Mouse (Mus musculus) hindbrain, postnatal 0 days (tissue): ENCODE results near the gene Daam1. TPM values are rescaled to one million over a fixed set of nuclear protein-coding genes. Genes with fewer than 3 reads are reported as not detected.

Source experiments
- ATAC-seq: fragments of 200-750 bp; cut with Nextera tagmentation; 2 replicates; pipeline ENCODE4 v1.8.0; 2017; ENCODE audit warnings: mild to moderate bottlenecking, moderate TSS enrichment, moderate library complexity
- DNase-seq: peaks from one replicate; pipeline ENCODE4 v3.0.0-alpha.2; 2015; ENCODE audit warnings: low spot score
- H3K27ac ChIP-seq: fragments of 300-500 bp; sonication (generic); 2 replicates; pipeline ENCODE4 v1.5.1; 2014; ENCODE audit warnings: mild to moderate bottlenecking
- H3K27me3 ChIP-seq: fragments of 300-500 bp; sonication (generic); 2 replicates; pipeline ENCODE4 v1.6.1; 2014; ENCODE audit warnings: low read length, mixed read lengths; ENCODE audit not compliant: insufficient read depth
- H3K36me3 ChIP-seq: fragments of 300-500 bp; sonication (generic); 2 replicates; pipeline ENCODE4 v1.6.1; 2014; ENCODE audit warnings: low read length, mixed read lengths; ENCODE audit not compliant: insufficient read depth
- H3K4me1 ChIP-seq: fragments of 300-500 bp; sonication (generic); 2 replicates; pipeline ENCODE4 v1.6.1; 2014; ENCODE audit warnings: antibody characterized with exemption, low read length, mixed read lengths; ENCODE audit not compliant: insufficient read depth
- H3K4me2 ChIP-seq: fragments of 300-500 bp; sonication (generic); 2 replicates; pipeline ENCODE4 v1.6.1; 2014; ENCODE audit warnings: low read depth, mild to moderate bottlenecking, low read length, moderate library complexity, mixed read lengths
- H3K4me3 ChIP-seq: fragments of 300-500 bp; sonication (generic); 2 replicates; pipeline ENCODE4 v1.5.1; 2014; ENCODE audit warnings: low read length
- H3K9ac ChIP-seq: fragments of 300-500 bp; sonication (generic); replicated peaks from 2 replicates; pipeline ENCODE4 v1.6.1; 2014; ENCODE audit warnings: mild to moderate bottlenecking, low read length, moderate library complexity, mixed read lengths
- H3K9me3 ChIP-seq: fragments of 300-500 bp; sonication (generic); 2 replicates; pipeline ENCODE4 v1.6.1; 2016; ENCODE audit warnings: low read length, mixed read lengths
- CTCF ChIP-seq: IDR thresholded peaks from 2 replicates; pipeline ENCODE4 v1.5.1; 2016; ENCODE audit warnings: antibody characterized with exemption, control low read depth, low read depth
- WGBS: fragments of 180-500 bp; shearing (Covaris S2); extraction: QIAGEN DNeasy Blood & Tissue Kit; methylation state at CpG from one replicate; pipeline ENCODE4 v1.1.7; 2014; 5-methylcytosine and 5-hydroxymethylcytosine counted together
- polyA plus RNA-seq: library from polyadenylated mRNA; unstranded; fragments of >200 nt; fragmentation: Nextera tagmentation; extraction: Ambion mirVana; gene quantifications from 2 replicates; pipeline ENCODE4 v1.2.1, GENCODE M21; 2015
- total RNA-seq: library from RNA; depleted of rRNA; stranded (reverse); fragments of >200 nt; gene quantifications from 2 replicates; pipeline ENCODE4 v1.2.3, GENCODE M21; 2014

Daam1 gene
- total and polyA plus RNA-seq, 2 experiments from 2014 or later: 21.9 to 46.8 TPM

DNA sequence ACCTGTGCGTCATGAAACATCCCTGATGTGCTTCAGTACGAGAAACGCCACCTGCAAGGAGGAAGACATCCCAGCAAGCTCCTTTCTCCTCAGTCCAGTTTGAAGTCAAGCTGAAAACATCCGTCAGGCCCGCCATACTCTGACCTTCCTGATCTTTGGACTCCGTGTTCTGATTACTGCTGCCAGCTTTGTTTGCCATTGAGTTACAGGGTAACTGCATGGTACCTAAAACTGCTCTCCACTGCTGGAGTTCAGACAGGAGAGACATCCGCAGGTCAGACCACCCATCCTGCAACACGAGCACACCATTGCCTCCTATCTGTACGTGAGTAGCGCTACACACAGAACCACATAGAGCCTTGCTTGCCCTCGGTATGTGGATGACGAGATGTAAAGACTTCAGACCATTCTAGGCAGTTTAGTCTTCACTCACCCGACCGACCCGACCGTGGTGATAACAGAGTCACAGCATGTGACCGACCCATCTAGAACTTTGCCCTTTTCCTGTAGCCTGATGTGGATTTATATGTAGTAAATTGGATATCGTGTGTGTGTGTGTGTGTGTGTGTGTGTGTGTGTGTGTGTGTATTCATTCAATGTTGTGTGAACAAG lies 161.8 kb downstream of the Daam1 start:
- no peak for DNase-seq
- no peak for TF ChIP-seq CTCF
- Histone ChIP-seq H3K27ac (no peak overlapping the region), H3K4me2 (no peak overlapping the region), H3K27me3 (no peaks in the 10 kb centered on the region), H3K9ac (no peak overlapping the region), H3K9me3 (no peaks in the 10 kb centered on the region), H3K4me1 (no peaks in the 10 kb centered on the region), H3K36me3 (peaks cover 32% of the 10 kb centered on the region), H3K4me3 (no peak overlapping the region)
- WGBS: 93% methylated on average over 18 of the region's 18 CpGs
- ATAC-seq: no peak

DNA sequence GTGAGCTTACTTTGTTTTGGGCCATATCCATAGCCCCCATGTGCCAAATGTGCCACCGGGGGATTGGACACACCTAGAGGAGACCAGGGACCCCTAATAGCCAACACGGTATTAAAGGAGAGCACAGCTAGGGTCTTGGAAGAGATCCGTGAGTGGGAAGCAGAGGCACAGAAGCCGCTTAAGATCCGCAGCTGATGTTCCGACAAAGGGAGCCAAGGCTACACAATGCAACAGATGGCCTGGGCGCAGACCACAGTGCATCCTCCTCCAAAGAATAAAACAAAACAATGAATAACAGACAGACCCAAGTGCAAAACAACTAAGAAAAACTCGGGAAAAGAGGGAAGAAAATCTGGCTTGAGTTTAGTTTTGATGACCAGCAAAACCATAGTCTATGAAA lies 165.0 kb downstream of the Daam1 start:
- ATAC-seq: no peak
- H3K9me3 ChIP-seq: no peaks in the 10 kb centered on the region
- WGBS: 35% methylated on average over 8 of the region's 8 CpGs

GRCm38 (mm10) chr12:71996920-71997319 lies 166.0 kb downstream of the Daam1 start:
- ATAC-seq (no peak), DNase-seq (no peak)
- Histone ChIP-seq H3K9me3 (no peaks in the 10 kb centered on the region), H3K27ac (no peak overlapping the region), H3K4me2 (no peak overlapping the region), H3K27me3 (no peaks in the 10 kb centered on the region), H3K9ac (no peak overlapping the region), H3K4me3 (no peak overlapping the region), H3K4me1 (no peaks in the 10 kb centered on the region), H3K36me3 (peaks cover 6% of the 10 kb centered on the region)
- TF ChIP-seq CTCF: no peak
- WGBS: 85% methylated on average over 2 of the region's 2 CpGs

More for the DNA sequence above, 165.0 kb downstream of the Daam1 start:
- TF ChIP-seq CTCF: no peak
- peak; percentile 38 for DNase-seq
- Histone ChIP-seq H3K4me1 (no peaks in the 10 kb centered on the region), H3K9ac (no peak overlapping the region), H3K4me2 (no peak overlapping the region), H3K36me3 (peaks cover 7% of the 10 kb centered on the region), H3K27me3 (no peaks in the 10 kb centered on the region), H3K27ac (no peak overlapping the region), H3K4me3 (no peak overlapping the region)

DNA sequence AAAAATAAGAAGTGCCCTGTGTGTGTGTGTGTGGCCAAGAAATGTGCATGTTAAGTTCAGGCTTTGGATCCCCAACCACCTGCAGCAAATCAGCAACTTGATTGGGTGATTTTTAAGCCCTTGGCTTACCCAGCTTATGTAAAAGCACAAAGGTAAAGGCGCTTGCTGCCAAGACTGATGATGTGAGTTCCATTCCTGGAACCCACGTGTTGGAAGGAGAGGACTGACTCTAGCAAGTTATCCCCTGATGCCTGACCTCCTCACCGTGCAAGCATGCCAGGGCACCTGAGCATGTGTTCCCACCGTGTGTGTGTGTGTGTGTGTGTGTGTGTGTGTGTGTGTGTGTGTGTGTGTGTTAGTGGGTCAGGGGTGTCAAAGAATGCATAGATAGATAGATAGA lies 166.5 kb downstream of the Daam1 start:
- no peaks in the 10 kb centered on the region for H3K27me3 ChIP-seq
- TF ChIP-seq CTCF: no peak
- WGBS: 67% methylated on average over 4 of the region's 4 CpGs

GRCm38 (mm10) chr12:71998653-71999052 lies 167.8 kb downstream of the Daam1 start:
- H3K4me2 ChIP-seq: no peak overlapping the region
- ATAC-seq: no peak
- H3K27ac ChIP-seq: no peak overlapping the region
- 67% methylated on average over 4 of the region's 4 CpGs for WGBS
- H3K4me1 ChIP-seq: no peaks in the 10 kb centered on the region
- no peaks in the 10 kb centered on the region; the same call in 1 of the 2 replicates for H3K36me3 ChIP-seq
- no peaks in the 10 kb centered on the region for H3K9me3 ChIP-seq
- no peak overlapping the region for H3K4me3 ChIP-seq
- H3K27me3 ChIP-seq: no peaks in the 10 kb centered on the region
- no peak for DNase-seq
- no peak overlapping the region for H3K9ac ChIP-seq
- no peak for TF ChIP-seq CTCF

More for the DNA sequence above, 166.5 kb downstream of the Daam1 start:
- Histone ChIP-seq H3K4me2 (no peak overlapping the region), H3K9ac (no peak overlapping the region), H3K4me3 (no peak overlapping the region), H3K27ac (no peak overlapping the region), H3K36me3 (peaks cover 5% of the 10 kb centered on the region), H3K4me1 (no peaks in the 10 kb centered on the region), H3K9me3 (no peaks in the 10 kb centered on the region)
- DNase-seq (no peak), ATAC-seq (no peak)

DNA sequence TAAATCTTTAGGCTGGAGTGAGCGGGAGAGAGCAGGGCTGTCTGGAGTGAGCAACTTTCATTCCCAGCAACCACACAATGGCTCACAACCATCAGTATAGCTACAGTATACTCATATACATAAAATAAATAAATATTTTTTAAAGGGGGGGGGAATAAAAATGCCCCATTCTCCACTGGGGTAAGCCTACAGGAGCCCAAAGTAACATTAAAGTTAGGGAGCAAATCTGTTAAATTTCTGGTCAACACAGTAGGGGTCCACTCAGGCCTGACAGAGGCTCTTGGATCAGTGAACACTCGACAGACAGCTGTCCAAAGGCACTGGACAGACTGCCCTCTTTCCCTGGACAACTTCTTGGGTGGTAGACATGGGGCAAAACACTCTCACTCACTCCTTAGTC lies 168.8 kb downstream of the Daam1 start:
- Histone ChIP-seq H3K4me3 (no peak overlapping the region), H3K27ac (no peak overlapping the region), H3K9ac (no peak overlapping the region), H3K4me2 (no peak overlapping the region), H3K36me3 (no peaks in the 10 kb centered on the region), H3K27me3 (no peaks in the 10 kb centered on the region), H3K9me3 (no peaks in the 10 kb centered on the region), H3K4me1 (no peaks in the 10 kb centered on the region)
- 92% methylated on average over 2 of the region's 2 CpGs for WGBS
- no peak for ATAC-seq
- TF ChIP-seq CTCF: no peak
- DNase-seq: no peak

- ATAC-seq: no peak
- no peak for TF ChIP-seq CTCF
- H3K27me3 ChIP-seq: no peaks in the 10 kb centered on the region
- H3K36me3 ChIP-seq: no peaks in the 10 kb centered on the region
- H3K9me3 ChIP-seq: no peaks in the 10 kb centered on the region
- no peak overlapping the region for H3K27ac ChIP-seq
- H3K4me1 ChIP-seq: no peaks in the 10 kb centered on the region
- H3K9ac ChIP-seq: no peak overlapping the region
- WGBS: 38% methylated on average over 1 of the region's 1 CpGs
- no peak for DNase-seq
- no peak overlapping the region for H3K4me3 ChIP-seq
- H3K4me2 ChIP-seq: no peak overlapping the region
Measured at GRCm38 (mm10) chr12:72001811-72002210, 170.9 kb downstream of the Daam1 start.
